ENCODE assay signal across 16 mouse cellular contexts in the genomic region with DNA sequence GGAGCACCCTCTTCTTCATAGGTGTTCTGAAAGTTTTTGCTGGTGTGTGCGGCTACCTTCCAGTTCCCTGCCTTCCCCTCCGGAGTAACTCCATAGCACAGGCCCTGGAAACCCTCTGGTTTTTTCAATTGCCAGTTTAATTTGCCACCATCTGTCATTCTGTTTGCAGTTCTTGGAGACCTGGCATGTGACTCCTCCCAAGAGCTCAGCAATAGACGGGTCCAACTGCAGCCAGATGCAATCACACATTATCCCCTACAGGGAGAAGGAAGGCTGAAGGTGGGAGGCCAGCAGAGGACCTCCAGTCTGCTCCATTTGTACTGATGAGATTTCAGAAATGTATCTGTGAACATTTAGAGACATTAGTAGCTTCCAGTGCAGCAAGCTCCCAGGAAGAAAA. TPM values are rescaled to one million over a fixed set of nuclear protein-coding genes. Genes with fewer than 3 reads are reported as not detected.
A peak's percentile ranks its signal among the peaks of the same experiment; 100 is the strongest.
DNase-seq lines count a peak whose midpoint lies in the region; ATAC-seq and TF ChIP-seq lines count a peak whose summit lies in the region.
"Had no signal": no experiment of that assay in that cellular context is flagged by ENCODE, and none has a peak within 500 bp of the region (broad histone marks: within the 10 kb centered on the region; RNA-seq: fewer than 3 reads in every experiment).

No protein-coding gene starts in this region.

- ATAC-seq in hindbrain, embryonic 16.5 days: peak; percentile 69
- ATAC-seq in hindbrain, embryonic 12.5 days (ENCODE audit: low FRiP score): no peak
- 0 out of 2 replicates have a peak, but pooled peaks have one; percentile 6 for ATAC-seq in forebrain, embryonic 15.5 days (replicated peaks)
- ATAC-seq: lung, postnatal 0 days had no signal

- WGBS in hindbrain, embryonic 16.5 days: 45% methylated on average over 3 of the region's 3 CpGs
- WGBS in hindbrain, embryonic 12.5 days: 68% methylated on average over 3 of the region's 3 CpGs
- 9% methylated on average over 3 of the region's 3 CpGs for WGBS in cerebellum, adult 2 months
- WGBS in forebrain, embryonic 15.5 days: 60% methylated on average over 3 of the region's 3 CpGs

- H3K27me3 ChIP-seq in hindbrain, embryonic 16.5 days (replicated peaks; ENCODE audit: control insufficient read depth, insufficient read depth, low read length): no peaks in the 10 kb centered on the region
- no peaks in the 10 kb centered on the region for H3K27me3 ChIP-seq in hindbrain, embryonic 12.5 days
- H3K27me3 ChIP-seq in cerebellum, adult 2 months (ENCODE audit: control insufficient read depth, insufficient read depth, low read length): no peaks in the 10 kb centered on the region
- H3K27me3 ChIP-seq in forebrain, embryonic 15.5 days: no peaks in the 10 kb centered on the region

- no peaks in the 10 kb centered on the region for H3K36me3 ChIP-seq in hindbrain, embryonic 16.5 days (ENCODE audit: control insufficient read depth, insufficient read depth, low read length)
- H3K36me3 ChIP-seq in hindbrain, embryonic 12.5 days: no peaks in the 10 kb centered on the region
- no peaks in the 10 kb centered on the region for H3K36me3 ChIP-seq in forebrain, embryonic 15.5 days

- H3K4me1 ChIP-seq in hindbrain, embryonic 16.5 days (ENCODE audit: control insufficient read depth, insufficient read depth, low read depth, low read length): no peaks in the 10 kb centered on the region; the same call in 1 of the 2 replicates
- no peaks in the 10 kb centered on the region for H3K4me1 ChIP-seq in hindbrain, embryonic 12.5 days
- H3K4me1 ChIP-seq in cerebellum, adult 2 months (ENCODE audit: control insufficient read depth, insufficient read depth, low read length): peaks cover 3% of the 10 kb centered on the region; the same call in 1 of the 2 replicates
- no peaks in the 10 kb centered on the region for H3K4me1 ChIP-seq in forebrain, embryonic 15.5 days

- H3K9me3 ChIP-seq in hindbrain, embryonic 16.5 days (ENCODE audit: control insufficient read depth, low read length): no peaks in the 10 kb centered on the region
- no peaks in the 10 kb centered on the region for H3K9me3 ChIP-seq in hindbrain, embryonic 12.5 days (replicated peaks)
- no peaks in the 10 kb centered on the region for H3K9me3 ChIP-seq in forebrain, embryonic 15.5 days

- H3K27ac ChIP-seq in hindbrain, embryonic 16.5 days (ENCODE audit: low read depth, low read length): no peak overlapping the region
- H3K27ac ChIP-seq in hindbrain, embryonic 12.5 days: no peak overlapping the region
- no peak overlapping the region for H3K27ac ChIP-seq in cerebellum, adult 2 months (ENCODE audit: insufficient read depth, low read length)
- no peak overlapping the region for H3K27ac ChIP-seq in forebrain, embryonic 15.5 days (replicated peaks)
- H3K27ac ChIP-seq: liver, embryonic 14.5 days had no signal

- no peak overlapping the region for H3K4me2 ChIP-seq in hindbrain, embryonic 16.5 days (ENCODE audit: low read length)
- H3K4me2 ChIP-seq in hindbrain, embryonic 12.5 days (replicated peaks): no peak overlapping the region
- no peak overlapping the region for H3K4me2 ChIP-seq in forebrain, embryonic 15.5 days (replicated peaks)

- no peak overlapping the region for H3K4me3 ChIP-seq in hindbrain, embryonic 16.5 days (ENCODE audit: low read length)
- no peak overlapping the region for H3K4me3 ChIP-seq in hindbrain, embryonic 12.5 days
- H3K4me3 ChIP-seq in cerebellum, adult 2 months (replicated peaks; ENCODE audit: insufficient read depth, low read depth, low read length): no peak overlapping the region
- H3K4me3 ChIP-seq in forebrain, embryonic 15.5 days: no peak overlapping the region
- H3K4me3 ChIP-seq: myocyte had no signal

- DNase-seq in brain, embryonic 14.5 days (ENCODE audit: low read depth): peak; percentile 58
- DNase-seq in cerebellum, adult 2 months: peak; percentile 29 to 58
- no peak for DNase-seq in thymus, postnatal 25 days
- no peak for DNase-seq in ovary, postnatal 14 days (ENCODE audit: low spot score)
- no peak for DNase-seq in layer of hippocampus, postnatal 25 days (ENCODE audit: extremely low spot score in 1 of 2, low spot score in 1 of 2)
- DNase-seq: heart, adult 11 months; kidney, adult 2 months; kidney, postnatal 36 days; right cerebral cortex, postnatal 4 days; thymus, adult 2 months had no signal

- no peak for TF ChIP-seq POLR2A in brain, embryonic 14.5 days (IDR thresholded peaks at IDR 0.05; ENCODE audit: borderline replicate concordance, extremely low read depth, insufficient read depth, insufficient read length, poor library complexity, severe bottlenecking)
- TF ChIP-seq POLR2A in cerebellum, adult 2 months (IDR thresholded peaks at IDR 0.05; ENCODE audit: borderline replicate concordance, insufficient read depth, low read length): no peak

- H3K9ac ChIP-seq in hindbrain, embryonic 16.5 days (ENCODE audit: low read depth, low read length): no peak overlapping the region
- H3K9ac ChIP-seq in hindbrain, embryonic 12.5 days: no peak overlapping the region
- no peak overlapping the region for H3K9ac ChIP-seq in forebrain, embryonic 15.5 days (replicated peaks)
- H3K9ac ChIP-seq: liver, embryonic 14.5 days had no signal

- no peak for TF ChIP-seq CTCF in brain, embryonic 14.5 days (IDR thresholded peaks at IDR 0.05; ENCODE audit: borderline replicate concordance, extremely low read depth, insufficient read depth, insufficient read length)
- TF ChIP-seq CTCF in cerebellum, adult 2 months (IDR thresholded peaks at IDR 0.05; ENCODE audit: borderline replicate concordance, insufficient read depth, low read depth, low read length): no peak

RNA-seq across cellular contexts. Expression of a gene that starts 56.6 kb away (rescaled TPM):
- 221 and 232 TPM in 2 replicates for polyA plus RNA-seq in hindbrain, embryonic 16.5 days (2015; fragmentation: Nextera tagmentation; extraction: Ambion mirVana)
- polyA plus RNA-seq in hindbrain, embryonic 12.5 days (2016; fragmentation: Nextera tagmentation; extraction: Ambion mirVana): 249 and 266 TPM in 2 replicates
- polyA plus RNA-seq in brain, embryonic 14.5 days (2012; rRNA removed): 89.6 and 133 TPM in 2 replicates
- 94.2 TPM in 2 replicates for polyA plus RNA-seq in cerebellum, adult 2 months (2012; rRNA removed)
- 245 and 250 TPM in 2 replicates for polyA plus RNA-seq in forebrain, embryonic 15.5 days (2015; fragmentation: Nextera tagmentation; extraction: Ambion mirVana)
- 100 to 1,000 TPM; 353 TPM for total RNA-seq in layer of hippocampus, postnatal 25 days (2021)

Comparison
In these comparisons a context has a peak if more than half of its experiments do, and no peak if none do; other contexts are left out.
1. DNase-seq: peak in brain, embryonic 14.5 days (single experiment) and cerebellum, adult 2 months (2 of 2); none in thymus, postnatal 25 days (single experiment), ovary, postnatal 14 days (single experiment) and layer of hippocampus, postnatal 25 days (0 of 2).